19 mouse cellular contexts compared by ENCODE assay signal in genomic region chr6:97918051-97918450, GRCm38 (mm10).
DNase-seq lines count a peak whose midpoint lies in the region; ATAC-seq lines count a peak whose summit lies in the region.
"Had no signal": no experiment of that assay in that cellular context is flagged by ENCODE, and none has a peak within 500 bp of the region (broad histone marks: within the 10 kb centered on the region; RNA-seq: fewer than 3 reads in every experiment).

No protein-coding gene starts in this region.

- ATAC-seq in kidney, embryonic 15.5 days (replicated peaks; ENCODE audit: low FRiP score): no peak
- ATAC-seq in megakaryocyte-erythroid progenitor cell, adult 5-6 weeks (replicated peaks; ENCODE audit: low FRiP score, low TSS enrichment, poor library complexity, severe bottlenecking): no peak
- ATAC-seq: forebrain, postnatal 0 days; inflammation-experienced regulatory T-cells, adult 6 months; liver, postnatal 0 days had no signal

- WGBS in kidney, embryonic 15.5 days: 60% methylated on average over 4 of the region's 4 CpGs
- 55% methylated on average over 4 of the region's 4 CpGs for WGBS in embryonic facial prominence, embryonic 10.5 days
- WGBS in heart, embryonic 10.5 days: 7% methylated on average over 4 of the region's 4 CpGs

- H3K27ac ChIP-seq in kidney, embryonic 15.5 days: peak overlapping the region; percentile 78
- H3K27ac ChIP-seq in embryonic facial prominence, embryonic 10.5 days (replicated peaks): peak overlapping the region; percentile 24; the same call in 1 of the 2 replicates
- peak overlapping the region; percentile 87 for H3K27ac ChIP-seq in heart, embryonic 10.5 days
- H3K27ac ChIP-seq: embryonic facial prominence, embryonic 13.5 days; neural tube, embryonic 12.5 days had no signal

- intact Hi-C loops in heart, postnatal 10 days (cut with DNase I): loop anchor here (2.0 to 5.0 kb wide), 2 partner anchors 35 to 84 kb away; no protein-coding TSS in a partner anchor
- intact Hi-C loops in left cerebral cortex, postnatal 25 days (cut with DNase I): no loop called here

- H3K4me2 ChIP-seq in kidney, embryonic 15.5 days: no peak overlapping the region
- H3K4me2 ChIP-seq: embryonic facial prominence, embryonic 13.5 days; neural tube, embryonic 12.5 days had no signal

- no peak for DNase-seq in kidney, adult 18-20 months
- no peak for DNase-seq in embryonic facial prominence, embryonic 10.5 days (ENCODE audit: low spot score)
- DNase-seq in heart, embryonic 10.5 days (ENCODE audit: low spot score): peak; percentile 78
- peak; percentile 59 to 68 for DNase-seq in heart, postnatal 10 days
- DNase-seq in left cerebral cortex, postnatal 25 days (ENCODE audit: low spot score in 2 of 2): no peak
- DNase-seq: adrenal gland, postnatal 10 days; B cell, adult 2 months; cerebellum, adult 18-20 months; forebrain, postnatal 0 days; gastrocnemius, postnatal 14 days; liver; liver, postnatal 0 days; spleen, adult 18-20 months; thymus, adult 18-20 months had no signal

- H3K9me3 ChIP-seq in kidney, embryonic 15.5 days (replicated peaks): no peaks in the 10 kb centered on the region
- H3K9me3 ChIP-seq in embryonic facial prominence, embryonic 10.5 days: no peaks in the 10 kb centered on the region
- H3K9me3 ChIP-seq in heart, embryonic 10.5 days: no peaks in the 10 kb centered on the region
- H3K9me3 ChIP-seq: embryonic facial prominence, embryonic 13.5 days; neural tube, embryonic 12.5 days had no signal

- no peaks in the 10 kb centered on the region for H3K36me3 ChIP-seq in kidney, embryonic 15.5 days
- H3K36me3 ChIP-seq in embryonic facial prominence, embryonic 10.5 days (replicated peaks): no peaks in the 10 kb centered on the region
- no peaks in the 10 kb centered on the region for H3K36me3 ChIP-seq in heart, embryonic 10.5 days
- H3K36me3 ChIP-seq: embryonic facial prominence, embryonic 13.5 days; neural tube, embryonic 12.5 days had no signal

- H3K4me1 ChIP-seq in kidney, embryonic 15.5 days: peaks cover 39% of the 10 kb centered on the region
- peaks cover 19% of the 10 kb centered on the region for H3K4me1 ChIP-seq in embryonic facial prominence, embryonic 10.5 days
- H3K4me1 ChIP-seq in heart, embryonic 10.5 days: peaks cover 58% of the 10 kb centered on the region

- no peak overlapping the region for H3K4me3 ChIP-seq in kidney, embryonic 15.5 days (replicated peaks)
- H3K4me3 ChIP-seq in embryonic facial prominence, embryonic 10.5 days: no peak overlapping the region
- H3K4me3 ChIP-seq in heart, embryonic 10.5 days: no peak overlapping the region
- H3K4me3 ChIP-seq: embryonic facial prominence, embryonic 13.5 days; neural tube, embryonic 12.5 days had no signal

- H3K9ac ChIP-seq in kidney, embryonic 15.5 days: no peak overlapping the region
- H3K9ac ChIP-seq: embryonic facial prominence, embryonic 13.5 days; forebrain, postnatal 0 days; liver, postnatal 0 days; neural tube, embryonic 12.5 days had no signal

- H3K27me3 ChIP-seq in kidney, embryonic 15.5 days: no peaks in the 10 kb centered on the region
- no peaks in the 10 kb centered on the region for H3K27me3 ChIP-seq in embryonic facial prominence, embryonic 10.5 days (replicated peaks; ENCODE audit: low read depth, poor library complexity, severe bottlenecking)
- no peaks in the 10 kb centered on the region for H3K27me3 ChIP-seq in heart, embryonic 10.5 days (ENCODE audit: insufficient read depth, poor library complexity, severe bottlenecking)
- H3K27me3 ChIP-seq: embryonic facial prominence, embryonic 13.5 days; neural tube, embryonic 12.5 days had no signal

Comparison
In these comparisons a context has a peak if more than half of its experiments do, and no peak if none do; other contexts are left out.
1. H3K27ac ChIP-seq: peak in every context shown above with its lines; median percentile 87 in heart, embryonic 10.5 days; 78 in kidney, embryonic 15.5 days; 24 in embryonic facial prominence, embryonic 10.5 days.
2. DNase-seq: peak in heart, embryonic 10.5 days (single experiment) and heart, postnatal 10 days (2 of 2); none in kidney, adult 18-20 months (single experiment), embryonic facial prominence, embryonic 10.5 days (single experiment) and left cerebral cortex, postnatal 25 days (0 of 2).